Mouse (Mus musculus) left cerebral cortex, postnatal 10 days (tissue): ENCODE data around the gene Erp27. TPM values are rescaled to one million over a fixed set of nuclear protein-coding genes. Genes with fewer than 3 reads are reported as not detected.
"Not testable (repeated sequence)": the region's sequence is repeated elsewhere in the genome, so short reads cannot be mapped to it uniquely, and the experiment has no call there.

Source experiments
- DNase-seq, 2 experiments: peaks; one replicate each; pipeline ENCODE4 v3.0.0; 2021 to 2022; ENCODE audit warnings: low spot score in 2 of 2, mixed read lengths in 1 of 2; ENCODE audit errors: extremely low spot score in 1 of 2
- intact Hi-C: fragments of 180-260 bp; cut with DNase I; formaldehyde crosslinking; loops from one replicate; pipeline ENCODE4 v1.15.1; 2025
- total RNA-seq, 2 experiments: library from RNA; stranded (reverse); gene quantifications; 2 replicates each; pipeline ENCODE4 v1.2.3; 2021

The Erp27 gene
- total RNA-seq, 2 experiments from 2014 or later = 0.69 TPM; not detected in 1

GRCm38 (mm10) chr6:136887854-136888253, 34.1 kb downstream of the Erp27 start:
- intact Hi-C loops = no loop called here

DNA sequence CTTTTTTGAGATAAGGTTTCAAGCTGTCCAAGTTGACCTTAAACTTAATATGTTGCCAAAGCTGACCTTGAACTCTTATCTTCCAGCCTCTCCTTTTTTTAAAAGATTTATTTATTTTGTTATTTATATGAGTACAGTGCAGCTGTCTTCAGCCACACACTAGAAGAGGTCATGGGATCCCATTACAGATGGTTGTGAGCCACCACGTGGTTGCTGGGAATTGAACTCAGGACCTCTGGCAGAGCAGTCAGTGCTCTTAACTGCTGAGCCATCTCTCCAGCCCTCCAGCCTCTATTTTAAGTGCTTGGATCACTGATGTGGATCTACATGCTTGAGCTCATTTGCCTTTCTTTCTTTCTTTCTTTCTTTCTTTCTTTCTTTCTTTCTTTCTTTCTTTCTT, 37.2 kb downstream of the Erp27 start:
- DNase-seq, intact Hi-C loops: not testable (repeated sequence)

More at GRCm38 (mm10) chr6:136887854-136888253, 34.1 kb downstream of the Erp27 start:
- DNase-seq = peak in 1 of 2 experiments; percentile 51

DNA sequence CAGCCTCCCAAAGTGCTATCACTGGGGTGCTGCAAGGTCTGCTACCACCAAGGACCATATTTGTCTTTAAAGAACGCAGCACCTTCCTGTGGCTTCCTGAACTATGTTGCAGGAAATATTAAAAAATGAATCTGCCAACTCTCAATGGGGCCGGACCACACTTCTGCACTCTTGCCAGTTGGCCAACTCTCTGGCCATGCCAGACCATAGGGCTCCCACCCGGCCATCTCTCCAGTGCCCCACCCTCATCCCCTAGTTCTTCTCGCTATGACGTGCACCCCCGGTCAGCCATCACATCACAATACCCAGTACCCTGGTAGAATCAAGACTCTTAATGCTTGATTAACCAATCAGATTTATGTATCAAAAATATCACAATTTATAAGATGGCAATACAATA, 38.0 kb downstream of the Erp27 start:
- intact Hi-C loops = no loop called here
- DNase-seq = no peak

GRCm38 (mm10) chr6:136883431-136883915, 38.5 kb downstream of the Erp27 start:
- intact Hi-C loops = no loop called here
- DNase-seq = no peak

DNA sequence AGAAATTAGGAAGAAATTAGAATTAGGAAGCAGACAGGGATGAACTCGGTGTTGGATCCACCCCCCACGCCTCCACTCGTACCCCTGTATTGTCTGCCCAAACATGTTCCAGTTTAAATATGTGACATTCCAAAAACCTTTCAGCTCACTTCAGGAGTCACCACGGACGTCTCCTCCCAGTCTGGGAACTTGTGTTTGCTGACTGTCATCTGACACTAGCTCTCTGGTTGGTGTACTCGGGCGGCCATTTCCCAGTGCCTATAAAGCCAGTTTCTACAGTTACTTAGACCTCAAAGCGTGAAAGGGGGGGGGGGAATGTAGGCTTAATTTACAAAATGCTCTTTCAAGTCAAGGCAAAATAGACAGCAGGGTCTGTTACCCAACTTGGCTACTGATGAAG, 40.3 kb downstream of the Erp27 start:
- intact Hi-C loops = no loop called here
- no peak for DNase-seq

DNA sequence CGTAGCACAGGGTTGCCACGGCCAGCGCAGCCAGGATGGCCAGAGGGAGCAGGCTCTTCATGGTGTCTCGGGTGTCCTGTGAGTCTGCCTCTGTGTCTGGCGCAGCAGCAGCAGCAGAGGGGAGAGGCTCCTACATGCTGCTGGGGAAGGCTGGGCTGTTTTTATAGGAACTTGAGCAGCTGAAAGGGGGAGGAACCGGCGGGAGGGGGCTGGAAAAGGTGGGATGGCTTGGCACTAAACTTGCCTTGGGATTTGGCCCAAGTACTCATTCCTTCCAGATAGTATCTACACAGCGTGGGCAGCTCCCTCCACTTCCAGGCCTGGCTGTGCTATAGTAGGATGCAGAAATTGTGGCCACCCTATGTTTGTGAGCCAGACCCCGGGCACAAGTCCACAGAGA, 46.3 kb downstream of the Erp27 start, which contains the start of gene Mgp:
Gene Mgp, minus strand, starts transcription at position 154 of the 400 bp plus-strand sequence.
- intact Hi-C loops = no loop called here
- peak in 1 of 2 experiments; percentile 43 for DNase-seq

GRCm38 (mm10) chr6:136874599-136874998, 47.4 kb downstream of the Erp27 start:
- intact Hi-C loops = no loop called here
- peak; percentile 40 to 43 for DNase-seq

DNA sequence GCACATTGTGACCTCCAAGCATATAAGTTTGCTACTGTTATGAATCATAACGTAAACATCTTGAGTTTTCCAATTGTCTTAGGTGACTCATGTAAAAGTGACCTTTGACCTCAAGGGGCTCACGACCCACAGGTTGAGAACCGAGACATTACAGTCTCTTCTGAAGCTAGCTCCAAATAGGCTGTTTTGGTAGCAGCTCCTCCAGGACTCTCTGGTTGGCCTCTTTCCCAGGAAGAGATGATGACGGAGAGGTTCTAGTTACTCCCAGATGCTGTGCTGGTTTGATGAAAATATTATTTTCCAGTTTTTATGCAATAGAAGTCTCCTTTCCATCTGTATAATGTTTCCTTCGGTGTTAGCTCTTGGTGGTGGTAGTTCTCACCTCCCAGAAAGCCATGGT, 53.1 kb downstream of the Erp27 start:
- intact Hi-C loops = loop anchor here (10.0 kb wide), 1 partner anchor 296 kb away; no protein-coding TSS in a partner anchor
- no peak for DNase-seq

- intact Hi-C loops = loop anchor here (10.0 kb wide), 1 partner anchor 299 kb away; no protein-coding TSS in a partner anchor
Observed at GRCm38 (mm10) chr6:136866150-136866549, 55.8 kb downstream of the Erp27 start.

GRCm38 (mm10) chr6:136865360-136865759, 56.6 kb downstream of the Erp27 start:
- no peak for DNase-seq
- intact Hi-C loops = loop anchor here (10.0 kb wide), 1 partner anchor 299 kb away; no protein-coding TSS in a partner anchor

More at GRCm38 (mm10) chr6:136866150-136866549, 55.8 kb downstream of the Erp27 start:
- DNase-seq = no peak

- peak; percentile 13 to 46 for DNase-seq
- intact Hi-C loops = loop anchor here (5.0 to 10.0 kb wide), 3 partner anchors 106 to 304 kb away; no protein-coding TSS in a partner anchor
Observed at GRCm38 (mm10) chr6:136861020-136861419, 61.0 kb downstream of the Erp27 start.

GRCm38 (mm10) chr6:136858420-136858819, 63.6 kb downstream of the Erp27 start:
- peak in 1 of 2 experiments; percentile 10 for DNase-seq
- intact Hi-C loops = no loop called here

GRCm38 (mm10) chr6:136857873-136858260, 64.1 kb downstream of the Erp27 start:
- intact Hi-C loops = no loop called here
- DNase-seq = peak in 1 of 2 experiments; percentile 9

Other genes starting within 250 kb of the Erp27 start
- under 1 TPM; 0.39 to 0.41 TPM for gene Gucy2c, start 140.4 kb downstream of the Erp27 start, total RNA-seq
- gene Hist4h4, start 117.8 kb downstream of the Erp27 start, total RNA-seq = 10 to 100 TPM in 1 of 2 experiments, 1 to 10 TPM in 1; 9.6 to 11.8 TPM
- gene H2afj, start 113.9 kb downstream of the Erp27 start, total RNA-seq = 10 to 100 TPM; 45.5 to 48.8 TPM
- 1 to 10 TPM; 4.9 to 5.0 TPM for gene BC049715, start 94.6 kb downstream of the Erp27 start, total RNA-seq
- 100 to 1,000 TPM; 123 to 124 TPM for gene Wbp11, start 93.9 kb downstream of the Erp27 start, total RNA-seq
- gene Smco3, start 86.7 kb downstream of the Erp27 start, total RNA-seq = 1 to 10 TPM; 2.0 to 4.0 TPM
- under 1 TPM in 1 of 2 experiments, not detected in 1; 0.14 TPM for gene Art4, start 64.4 kb downstream of the Erp27 start, total RNA-seq
- 10 to 100 TPM; 23.7 to 31.2 TPM for gene Mgp, start 46.4 kb downstream of the Erp27 start, total RNA-seq
- gene Pde6h, start 1.7 kb upstream of the Erp27 start, total RNA-seq = 1 to 10 TPM in 1 of 2 experiments, under 1 TPM in 1; 0.18 to 1.2 TPM
- gene Arhgdib, start 19.7 kb upstream of the Erp27 start, total RNA-seq = 10 to 100 TPM; 24.0 to 30.7 TPM
- 1 to 10 TPM; 6.6 to 7.8 TPM for gene Rerg, start 248.3 kb upstream of the Erp27 start, total RNA-seq